Mouse (Mus musculus): ENCODE measurements around the gene Tbc1d4. TPM values are rescaled to one million over a fixed set of nuclear protein-coding genes. Genes with fewer than 3 reads are reported as not detected.
A peak's percentile ranks its signal among the peaks of the same experiment; 100 is the strongest.

The Tbc1d4 gene
- polyA plus RNA-seq, 1 experiment from 2014 or later, result 8.5 TPM

GRCm38 (mm10) chr14:101561251-101561701 lies 47.7 kb downstream of the Tbc1d4 start:
- DNase-seq (ENCODE audit: low spot score) (no peak), ATAC-seq (no peak)
- H3K4me1 ChIP-seq (ENCODE audit: insufficient read depth, low read depth, low read length), result no peaks in the 10 kb centered on the region
- H3K4me2 ChIP-seq (replicated peaks; ENCODE audit: low read depth, low read length), result peak overlapping the region; percentile 32; the same call in 1 of the 2 replicates
- H3K27me3 ChIP-seq (replicated peaks; ENCODE audit: insufficient read depth, low read length), result no peaks in the 10 kb centered on the region
- TF ChIP-seq EP300 (IDR thresholded peaks at IDR 0.05) (no peak), CTCF (IDR thresholded peaks at IDR 0.05) (no peak)
- H3K9me3 ChIP-seq (ENCODE audit: low read length), result no peaks in the 10 kb centered on the region
- no peaks in the 10 kb centered on the region for H3K36me3 ChIP-seq (ENCODE audit: insufficient read depth, low read length)
- no peak overlapping the region for H3K27ac ChIP-seq (ENCODE audit: low read length)
- H3K4me3 ChIP-seq (ENCODE audit: low read depth, low read length), result 0 out of 2 replicates have a peak overlapping the region, but pooled peaks have one; percentile 11
- 67% methylated on average over 12 of the region's 12 CpGs for WGBS
- H3K9ac ChIP-seq (replicated peaks; ENCODE audit: low read depth), result no peak overlapping the region

GRCm38 (mm10) chr14:101559446-101559845 lies 49.5 kb downstream of the Tbc1d4 start:
- TF ChIP-seq EP300 (IDR thresholded peaks at IDR 0.05) (no peak), CTCF (IDR thresholded peaks at IDR 0.05) (no peak)

GRCm38 (mm10) chr14:101548885-101549573 lies 60.0 kb downstream of the Tbc1d4 start:
- Histone ChIP-seq H3K9ac (replicated peaks; ENCODE audit: low read depth) (no peak overlapping the region), H3K27me3 (replicated peaks; ENCODE audit: insufficient read depth, low read length) (no peaks in the 10 kb centered on the region), H3K9me3 (ENCODE audit: low read length) (no peaks in the 10 kb centered on the region), H3K4me3 (ENCODE audit: low read depth, low read length) (no peak overlapping the region), H3K27ac (ENCODE audit: low read length) (peak overlapping the region; percentile 72), H3K36me3 (ENCODE audit: insufficient read depth, low read length) (no peaks in the 10 kb centered on the region), H3K4me1 (ENCODE audit: insufficient read depth, low read depth, low read length) (no peaks in the 10 kb centered on the region; the same call in 1 of the 2 replicates), H3K4me2 (replicated peaks; ENCODE audit: low read depth, low read length) (no peak overlapping the region)
- DNase-seq (ENCODE audit: low spot score), result peak; percentile 81
- TF ChIP-seq CTCF (IDR thresholded peaks at IDR 0.05) (no peak), EP300 (IDR thresholded peaks at IDR 0.05) (peak; percentile 81)
- WGBS, result 55% methylated on average over 20 of the region's 20 CpGs
- peak; percentile 92 for ATAC-seq

More at GRCm38 (mm10) chr14:101559446-101559845, 49.5 kb downstream of the Tbc1d4 start:
- Histone ChIP-seq H3K4me1 (ENCODE audit: insufficient read depth, low read depth, low read length) (peaks cover 5% of the 10 kb centered on the region; the same call in 1 of the 2 replicates), H3K9me3 (ENCODE audit: low read length) (no peaks in the 10 kb centered on the region), H3K4me2 (replicated peaks; ENCODE audit: low read depth, low read length) (no peak overlapping the region), H3K36me3 (ENCODE audit: insufficient read depth, low read length) (no peaks in the 10 kb centered on the region), H3K27ac (ENCODE audit: low read length) (no peak overlapping the region), H3K9ac (replicated peaks; ENCODE audit: low read depth) (no peak overlapping the region), H3K4me3 (ENCODE audit: low read depth, low read length) (no peak overlapping the region), H3K27me3 (replicated peaks; ENCODE audit: insufficient read depth, low read length) (no peaks in the 10 kb centered on the region)
- ATAC-seq, result no peak
- DNase-seq (ENCODE audit: low spot score), result no peak
- 88% methylated on average over 3 of the region's 3 CpGs for WGBS

- H3K9me3 ChIP-seq (ENCODE audit: low read length), result no peaks in the 10 kb centered on the region
- no peak overlapping the region for H3K4me3 ChIP-seq (ENCODE audit: low read depth, low read length)
- no peak for DNase-seq (ENCODE audit: low spot score)
- H3K27me3 ChIP-seq (replicated peaks; ENCODE audit: insufficient read depth, low read length), result no peaks in the 10 kb centered on the region
- ATAC-seq, result no peak
- no peak overlapping the region for H3K27ac ChIP-seq (ENCODE audit: low read length)
- no peak overlapping the region for H3K4me2 ChIP-seq (replicated peaks; ENCODE audit: low read depth, low read length)
- H3K9ac ChIP-seq (replicated peaks; ENCODE audit: low read depth), result no peak overlapping the region
- H3K36me3 ChIP-seq (ENCODE audit: insufficient read depth, low read length), result no peaks in the 10 kb centered on the region
- 54% methylated on average over 9 of the region's 9 CpGs for WGBS
- TF ChIP-seq CTCF (IDR thresholded peaks at IDR 0.05) (no peak), EP300 (IDR thresholded peaks at IDR 0.05) (no peak)
- no peaks in the 10 kb centered on the region; the same call in 1 of the 2 replicates for H3K4me1 ChIP-seq (ENCODE audit: insufficient read depth, low read depth, low read length)
These were observed 67.1 kb downstream of the Tbc1d4 start for GRCm38 (mm10) chr14:101541863-101542262.

- H3K9ac ChIP-seq (replicated peaks; ENCODE audit: low read depth), result no peak overlapping the region
- H3K4me3 ChIP-seq (ENCODE audit: low read depth, low read length), result no peak overlapping the region
- H3K4me1 ChIP-seq (ENCODE audit: insufficient read depth, low read depth, low read length), result no peaks in the 10 kb centered on the region; the same call in 1 of the 2 replicates
- WGBS, result 91% methylated on average over 5 of the region's 5 CpGs
- TF ChIP-seq CTCF (IDR thresholded peaks at IDR 0.05) (no peak), EP300 (IDR thresholded peaks at IDR 0.05) (no peak)
- H3K4me2 ChIP-seq (replicated peaks; ENCODE audit: low read depth, low read length), result no peak overlapping the region
- no peak for DNase-seq (ENCODE audit: low spot score)
- no peak overlapping the region for H3K27ac ChIP-seq (ENCODE audit: low read length)
- no peak for ATAC-seq
- H3K27me3 ChIP-seq (replicated peaks; ENCODE audit: insufficient read depth, low read length), result no peaks in the 10 kb centered on the region
- H3K9me3 ChIP-seq (ENCODE audit: low read length), result no peaks in the 10 kb centered on the region
- H3K36me3 ChIP-seq (ENCODE audit: insufficient read depth, low read length), result no peaks in the 10 kb centered on the region
These were observed 67.8 kb downstream of the Tbc1d4 start for GRCm38 (mm10) chr14:101541141-101541540.

- no peak overlapping the region for H3K27ac ChIP-seq (ENCODE audit: low read length)
- H3K4me1 ChIP-seq (ENCODE audit: insufficient read depth, low read depth, low read length), result no peaks in the 10 kb centered on the region; the same call in 1 of the 2 replicates
- no peak overlapping the region for H3K4me2 ChIP-seq (replicated peaks; ENCODE audit: low read depth, low read length)
- no peak for ATAC-seq
- TF ChIP-seq CTCF (IDR thresholded peaks at IDR 0.05) (no peak), EP300 (IDR thresholded peaks at IDR 0.05) (no peak)
- 98% methylated on average over 3 of the region's 3 CpGs for WGBS
- H3K27me3 ChIP-seq (replicated peaks; ENCODE audit: insufficient read depth, low read length), result no peaks in the 10 kb centered on the region
- no peak for DNase-seq (ENCODE audit: low spot score)
- H3K9me3 ChIP-seq (ENCODE audit: low read length), result no peaks in the 10 kb centered on the region
- no peak overlapping the region for H3K4me3 ChIP-seq (ENCODE audit: low read depth, low read length)
- no peaks in the 10 kb centered on the region for H3K36me3 ChIP-seq (ENCODE audit: insufficient read depth, low read length)
- H3K9ac ChIP-seq (replicated peaks; ENCODE audit: low read depth), result no peak overlapping the region
These were observed 68.5 kb downstream of the Tbc1d4 start for GRCm38 (mm10) chr14:101540466-101540865.

Data from lung, postnatal 0 days (tissue).